45 mouse cellular contexts compared by ENCODE assay signal in the genomic region with DNA sequence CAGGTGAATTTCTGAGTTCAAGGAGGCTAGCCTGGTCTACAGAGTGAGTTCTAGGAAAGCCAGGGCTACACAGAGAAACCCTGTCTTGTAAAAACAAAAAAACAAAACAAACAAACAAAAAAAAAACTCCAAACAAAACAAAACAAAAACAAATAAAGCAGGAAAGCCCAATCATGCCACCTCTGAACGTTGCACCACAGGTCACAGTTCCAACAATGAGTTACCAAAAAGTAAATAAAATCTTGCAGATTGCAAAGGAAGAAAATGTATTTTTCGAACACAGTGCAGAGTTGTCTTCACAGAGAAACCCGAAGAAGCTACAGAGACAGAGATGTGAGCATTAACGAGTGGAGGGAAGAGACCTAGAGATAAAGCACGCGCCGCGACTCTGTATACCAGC. TPM values are rescaled to one million over a fixed set of nuclear protein-coding genes. Genes with fewer than 3 reads are reported as not detected.
"Had no signal": no experiment of that assay in that cellular context is flagged by ENCODE, and none has a peak within 500 bp of the region (broad histone marks: within the 10 kb centered on the region; RNA-seq: fewer than 3 reads in every experiment).

No protein-coding gene starts in this region.

- ATAC-seq: hindbrain, embryonic 16.5 days; hindbrain, postnatal 0 days; inflammation-experienced regulatory T-cells, adult 6 months; intestine, embryonic 15.5 days; intestine, embryonic 16.5 days; intestine, postnatal 0 days had no signal

- H3K4me2 ChIP-seq: heart, embryonic 11.5 days; heart, embryonic 12.5 days; heart, embryonic 13.5 days; heart, embryonic 15.5 days; hindbrain, embryonic 12.5 days; hindbrain, embryonic 13.5 days; hindbrain, embryonic 14.5 days; hindbrain, embryonic 15.5 days; intestine, embryonic 15.5 days; kidney, embryonic 15.5 days had no signal

- H3K4me1 ChIP-seq: hindbrain, embryonic 13.5 days; hindbrain, embryonic 15.5 days had no signal

- H3K4me3 ChIP-seq: heart, embryonic 10.5 days; heart, embryonic 12.5 days; heart, embryonic 13.5 days; heart, embryonic 15.5 days; hindbrain, embryonic 10.5 days; hindbrain, embryonic 12.5 days; hindbrain, embryonic 13.5 days; hindbrain, embryonic 15.5 days; intestine, embryonic 15.5 days; kidney, embryonic 15.5 days; layer of hippocampus, adult 2 months had no signal

- DNase-seq: heart, postnatal 10 days; heart, postnatal 14 days; heart, postnatal 36 days; heart, postnatal 4 days; kidney, adult 11 months; kidney, adult 18-20 months; kidney, adult 2 months; kidney, adult 8-10 months; kidney, adult 9 months; kidney, postnatal 10 days; kidney, postnatal 14 days; kidney, postnatal 25 days; kidney, postnatal 36 days; kidney, postnatal 4 days; layer of hippocampus, adult 9-11 months; layer of hippocampus, postnatal 36 days had no signal

- H3K27ac ChIP-seq: heart, embryonic 10.5 days; heart, embryonic 13.5 days; heart, embryonic 15.5 days; hindbrain, embryonic 10.5 days; hindbrain, embryonic 12.5 days; hindbrain, embryonic 13.5 days; hindbrain, embryonic 14.5 days; hindbrain, embryonic 15.5 days; hindbrain, postnatal 0 days; intestine, embryonic 15.5 days; kidney, embryonic 15.5 days; kidney, postnatal 0 days; layer of hippocampus, adult 2 months had no signal

- H3K9ac ChIP-seq: heart, embryonic 12.5 days; heart, embryonic 13.5 days; heart, embryonic 15.5 days; hindbrain, embryonic 12.5 days; hindbrain, embryonic 13.5 days; hindbrain, embryonic 14.5 days; hindbrain, embryonic 15.5 days; intestine, embryonic 15.5 days; kidney, embryonic 15.5 days had no signal

- H3K9me3 ChIP-seq: heart, embryonic 10.5 days; heart, embryonic 12.5 days; heart, embryonic 13.5 days; heart, embryonic 15.5 days; hindbrain, embryonic 10.5 days; hindbrain, embryonic 12.5 days; hindbrain, embryonic 13.5 days; hindbrain, embryonic 15.5 days; intestine, embryonic 15.5 days; kidney, embryonic 15.5 days had no signal

- H3K36me3 ChIP-seq: heart, embryonic 10.5 days; heart, embryonic 12.5 days; heart, embryonic 13.5 days; heart, embryonic 15.5 days; hindbrain, embryonic 10.5 days; hindbrain, embryonic 12.5 days; hindbrain, embryonic 13.5 days; hindbrain, embryonic 15.5 days; intestine, embryonic 15.5 days; kidney, embryonic 15.5 days had no signal

- H3K27me3 ChIP-seq: hindbrain, embryonic 15.5 days; intestine, embryonic 15.5 days had no signal

RNA-seq across cellular contexts. Expression of gene Gcgr, which starts 7.9 kb away (rescaled TPM):
- total RNA-seq: hematopoietic stem cell, adult 5-6 weeks; layer of hippocampus, adult 18-20 months; layer of hippocampus, adult 2 months had no signal
- polyA plus RNA-seq: inflammation-experienced regulatory T-cells, adult 6 months had no signal

RNA-seq across cellular contexts. Expression of gene Ppp1r27, which starts 28.4 kb away (rescaled TPM):
- total RNA-seq: heart, postnatal 25 days; hematopoietic stem cell, adult 5-6 weeks; hindbrain, postnatal 0 days; layer of hippocampus, adult 18-20 months; layer of hippocampus, adult 2 months; layer of hippocampus, adult 8-10 months; layer of hippocampus, postnatal 10 days; layer of hippocampus, postnatal 14 days; layer of hippocampus, postnatal 25 days; layer of hippocampus, postnatal 36 days had no signal
- polyA plus RNA-seq: heart, embryonic 10.5 days; heart, embryonic 11.5 days; heart, embryonic 12.5 days; heart, embryonic 13.5 days; heart, embryonic 14.5 days; hindbrain, embryonic 11.5 days; hindbrain, embryonic 12.5 days; hindbrain, embryonic 13.5 days; hindbrain, embryonic 14.5 days; hindbrain, embryonic 15.5 days; hindbrain, embryonic 16.5 days; hindbrain, postnatal 0 days; inflammation-experienced regulatory T-cells, adult 6 months; intestine, embryonic 15.5 days; intestine, embryonic 16.5 days; large intestine, adult 2 months had no signal
